Mouse (Mus musculus) bone marrow, adult 2 months (tissue): ENCODE results near the gene Ramac. TPM values are rescaled to one million over a fixed set of nuclear protein-coding genes. Genes with fewer than 3 reads are reported as not detected.

Experiments used
- H3K27ac ChIP-seq: fragments of 200-500 bp; 2 replicates; pipeline ENCODE4 v1.5.1; 2012; ENCODE audit warnings: low read depth, mild to moderate bottlenecking, control low read depth, inconsistent platforms, low read length; ENCODE audit not compliant: control insufficient read depth, poor library complexity, insufficient read depth
- H3K4me1 ChIP-seq: fragments of 200-500 bp; 2 replicates; pipeline ENCODE4 v1.6.1; 2011; ENCODE audit warnings: low read length; ENCODE audit not compliant: control insufficient read depth, insufficient read depth
- H3K4me3 ChIP-seq: fragments of 200-500 bp; replicated peaks from 2 replicates; pipeline ENCODE3; 2011; ENCODE audit warnings: mild to moderate bottlenecking, low read depth, low read length, control low read depth; ENCODE audit not compliant: control insufficient read depth
- CTCF ChIP-seq: fragments of 200-500 bp; IDR thresholded peaks from 2 replicates; pipeline ENCODE4 v1.5.1; 2011; ENCODE audit warnings: low read length, control low read depth; ENCODE audit not compliant: control insufficient read depth, insufficient read depth
- POLR2A ChIP-seq: fragments of 200-500 bp; IDR thresholded peaks from 2 replicates; pipeline ENCODE4 v1.6.1; 2011; ENCODE audit warnings: low read depth, mild to moderate bottlenecking, control low read depth, low read length, borderline replicate concordance; ENCODE audit not compliant: control insufficient read depth
- WGBS: fragments of 180-500 bp; shearing (Covaris S2); methylation state at CpG from one replicate; pipeline ENCODE4 v1.1.7; 2018; 5-methylcytosine and 5-hydroxymethylcytosine counted together
- polyA plus RNA-seq: library from polyadenylated mRNA; stranded (reverse); fragments of >200 nt; gene quantifications from 2 replicates; pipeline ENCODE4 v1.2.4, GENCODE M21; 2011; ENCODE audit warnings: low replicate concordance; ENCODE audit not compliant: missing spikeins, insufficient read depth, insufficient read length

The Ramac gene
- polyA plus RNA-seq, 1 experiment, result 20.9 TPM

DNA sequence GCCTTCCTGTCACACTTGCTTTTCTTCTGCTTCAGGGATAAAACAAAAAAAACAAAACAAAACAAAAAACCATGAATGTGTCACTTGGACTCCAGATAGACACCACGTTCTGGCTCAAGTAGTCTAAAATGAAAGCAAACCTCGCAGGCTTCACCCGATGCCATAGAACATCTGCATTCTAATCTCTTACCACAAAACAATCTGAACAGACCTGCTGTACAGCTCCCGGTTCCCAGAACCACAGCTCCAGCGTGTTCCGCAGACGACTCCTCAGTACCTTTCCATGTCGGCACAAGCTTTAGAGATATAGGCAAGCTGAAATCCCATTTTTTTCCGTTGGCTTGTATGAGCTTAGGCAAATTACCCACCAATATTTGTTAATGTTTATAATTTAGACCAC, 32.9 kb upstream of the Ramac start:
- TF ChIP-seq POLR2A, result no peak
- no peak for TF ChIP-seq CTCF
- Histone ChIP-seq H3K4me1 (no peaks in the 10 kb centered on the region), H3K4me3 (no peak overlapping the region), H3K27ac (no peak overlapping the region)
- 36% methylated on average over 9 of the region's 9 CpGs for WGBS

DNA sequence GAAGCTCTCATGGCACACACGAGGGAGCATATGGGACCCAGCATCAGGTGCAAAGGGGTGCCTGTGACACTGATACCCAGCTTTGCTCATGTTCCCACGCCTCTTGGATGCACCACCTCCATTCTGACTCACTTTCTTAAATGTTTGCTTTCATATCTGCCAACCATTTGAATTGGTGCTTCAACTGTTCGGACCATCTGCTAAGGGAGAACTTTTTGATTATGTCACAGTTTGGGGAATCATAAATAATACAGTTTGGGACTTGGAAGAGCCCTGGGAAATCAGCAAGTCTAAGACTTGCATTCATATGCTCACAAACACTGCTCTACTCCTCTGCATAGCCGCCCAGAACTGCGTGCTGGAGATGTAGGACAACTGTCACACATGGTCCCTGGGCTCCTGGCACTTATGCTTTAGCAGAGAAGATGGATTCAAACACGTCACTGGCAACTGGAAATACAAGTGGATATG, 31.5 kb upstream of the Ramac start:
- H3K27ac ChIP-seq, result no peak overlapping the region
- no peaks in the 10 kb centered on the region for H3K4me1 ChIP-seq
- TF ChIP-seq POLR2A (no peak), CTCF (no peak)
- no peak overlapping the region for H3K4me3 ChIP-seq
- 68% methylated on average over 6 of the region's 6 CpGs for WGBS

DNA sequence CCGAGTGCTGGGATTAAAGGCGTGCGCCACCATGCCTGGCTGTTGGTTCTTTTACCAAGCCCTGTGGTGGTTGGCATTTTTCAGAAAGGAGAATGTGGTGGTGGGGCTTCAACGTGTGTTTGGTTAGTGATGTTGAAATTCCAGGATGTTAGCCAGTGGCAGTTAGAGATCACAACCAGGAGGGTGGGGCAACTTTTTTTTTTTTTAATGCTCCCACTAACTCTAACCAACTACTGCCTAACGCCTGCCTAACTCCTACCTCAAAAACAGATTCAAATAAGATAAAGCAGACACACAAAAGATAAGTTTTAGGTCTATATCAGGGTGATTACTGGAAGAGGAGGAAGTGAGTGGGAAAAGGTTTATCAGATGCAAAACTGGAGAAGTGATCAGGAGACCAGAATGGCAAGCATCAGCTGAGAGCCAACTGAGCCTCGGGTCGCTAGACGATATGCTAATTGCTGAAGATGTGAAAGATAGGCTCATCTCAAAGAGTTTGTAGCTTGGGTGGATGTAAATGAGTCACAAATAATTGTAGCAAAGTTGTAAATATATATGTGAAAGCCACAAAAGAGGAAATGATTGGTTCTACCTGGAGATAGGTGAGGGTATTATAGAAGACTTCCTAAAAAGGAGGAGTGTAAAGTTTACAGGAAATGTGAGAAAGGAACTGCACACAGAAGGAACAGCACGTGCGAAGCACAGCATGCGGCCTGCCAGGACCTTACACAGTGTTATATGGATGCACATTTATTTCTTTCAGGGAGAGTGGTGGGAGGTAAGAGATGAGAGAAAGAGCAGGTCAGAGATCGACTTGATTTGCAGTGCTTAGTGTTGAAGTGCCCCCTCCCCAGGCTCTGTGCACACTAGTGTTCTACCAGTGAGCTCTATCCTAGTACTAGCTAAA, 30.3 kb upstream of the Ramac start:
- Histone ChIP-seq H3K27ac (no peak overlapping the region), H3K4me3 (no peak overlapping the region), H3K4me1 (no peaks in the 10 kb centered on the region)
- 40% methylated on average over 12 of the region's 12 CpGs for WGBS
- no peak for TF ChIP-seq POLR2A
- no peak for TF ChIP-seq CTCF

DNA sequence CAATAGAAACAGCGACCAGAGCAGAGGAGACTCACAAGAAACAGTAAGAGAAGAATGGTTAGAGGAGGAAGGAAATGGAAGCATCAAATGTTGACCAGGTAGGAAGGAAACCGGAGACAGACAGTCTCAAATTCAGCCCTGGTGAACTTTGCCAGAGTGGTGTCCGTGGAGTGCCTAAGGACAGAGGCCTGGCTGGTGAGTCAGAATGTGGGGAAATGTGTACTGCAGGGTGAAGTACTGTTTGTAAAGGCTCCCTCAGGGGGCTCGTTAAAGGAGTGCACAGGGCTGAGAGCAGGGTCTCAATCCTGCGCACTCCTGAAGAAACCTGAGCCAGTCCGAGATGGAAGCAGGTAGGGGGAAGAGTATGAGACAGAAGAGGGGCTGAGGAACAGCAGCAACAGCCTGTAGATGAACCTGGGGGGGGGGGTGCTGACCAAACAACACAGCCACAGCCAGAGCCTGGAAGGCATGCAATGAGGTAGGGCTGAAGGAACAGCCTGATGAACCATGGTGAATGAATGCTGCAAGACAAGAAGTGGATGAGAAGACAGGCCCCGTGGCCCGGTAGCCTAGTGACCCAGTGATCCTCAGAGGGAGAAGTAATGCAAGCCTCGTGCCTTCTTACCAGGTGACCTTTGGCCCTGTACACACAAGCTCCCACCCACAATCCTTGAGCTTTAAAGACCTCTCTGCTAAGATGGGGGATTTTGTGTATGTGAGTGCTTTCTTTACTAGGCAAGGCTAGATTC, 27.3 kb upstream of the Ramac start:
- WGBS, result 66% methylated on average over 9 of the region's 9 CpGs
- TF ChIP-seq POLR2A (no peak), CTCF (no peak)
- H3K4me1 ChIP-seq, result no peaks in the 10 kb centered on the region; the same call in 1 of the 2 replicates
- H3K4me3 ChIP-seq, result no peak overlapping the region
- no peak overlapping the region for H3K27ac ChIP-seq

DNA sequence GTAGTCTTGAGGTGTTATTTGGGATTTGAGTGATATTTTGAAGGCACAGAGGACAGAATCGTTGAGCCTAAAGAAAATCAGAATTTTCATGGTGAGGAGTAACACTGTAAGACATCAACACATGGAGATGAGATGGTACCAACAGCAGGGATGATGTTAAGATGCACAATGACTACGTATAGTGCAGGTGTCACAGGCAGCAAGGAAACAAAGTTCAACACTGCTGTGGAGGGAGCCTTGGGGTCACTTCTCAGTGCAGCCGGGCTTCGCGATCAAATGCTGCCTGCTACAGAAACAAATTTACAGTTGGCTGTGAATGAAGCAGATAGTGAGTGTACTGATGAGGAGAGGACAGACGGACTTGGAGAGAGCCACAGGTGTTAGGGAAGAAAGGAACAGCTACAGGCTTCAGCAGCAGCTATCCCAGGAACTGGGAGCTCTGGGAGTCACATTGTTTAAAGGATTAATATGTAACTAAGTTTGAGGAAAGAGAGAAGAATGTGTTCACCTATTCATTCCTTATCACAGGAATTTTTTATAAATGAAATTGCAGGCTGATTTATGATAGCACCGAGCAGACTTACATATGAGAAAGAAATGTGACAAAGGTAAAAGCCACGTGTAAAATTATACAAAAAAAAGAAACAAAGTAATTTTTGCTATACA, 23.9 kb upstream of the Ramac start:
- 72% methylated on average over 8 of the region's 8 CpGs for WGBS
- H3K27ac ChIP-seq, result no peak overlapping the region
- H3K4me1 ChIP-seq, result no peaks in the 10 kb centered on the region; the same call in 1 of the 2 replicates
- TF ChIP-seq CTCF, result no peak
- TF ChIP-seq POLR2A, result no peak
- no peak overlapping the region for H3K4me3 ChIP-seq

DNA sequence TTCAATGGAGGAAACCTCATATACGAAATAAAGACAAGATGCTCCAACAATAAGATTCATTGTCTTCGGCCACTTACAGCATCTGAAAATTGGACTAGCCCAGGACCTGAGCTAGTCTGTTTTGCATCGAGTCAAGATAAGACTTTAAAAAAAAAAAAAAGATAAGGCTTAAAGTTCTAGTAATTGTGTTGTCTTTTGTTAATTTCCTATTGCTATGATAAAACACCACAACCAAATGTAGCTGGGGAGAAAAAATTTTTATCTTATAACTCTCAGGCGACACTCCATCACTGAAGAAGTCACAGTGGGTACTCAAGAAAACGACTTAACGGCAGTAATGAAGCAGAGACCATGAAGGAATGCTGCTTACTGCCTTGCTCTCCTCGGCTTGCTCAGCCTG, 22.7 kb upstream of the Ramac start:
- WGBS, result 79% methylated on average over 7 of the region's 7 CpGs
- Histone ChIP-seq H3K4me3 (no peak overlapping the region), H3K4me1 (no peaks in the 10 kb centered on the region; the same call in 1 of the 2 replicates), H3K27ac (no peak overlapping the region)
- no peak for TF ChIP-seq POLR2A
- TF ChIP-seq CTCF, result no peak

DNA sequence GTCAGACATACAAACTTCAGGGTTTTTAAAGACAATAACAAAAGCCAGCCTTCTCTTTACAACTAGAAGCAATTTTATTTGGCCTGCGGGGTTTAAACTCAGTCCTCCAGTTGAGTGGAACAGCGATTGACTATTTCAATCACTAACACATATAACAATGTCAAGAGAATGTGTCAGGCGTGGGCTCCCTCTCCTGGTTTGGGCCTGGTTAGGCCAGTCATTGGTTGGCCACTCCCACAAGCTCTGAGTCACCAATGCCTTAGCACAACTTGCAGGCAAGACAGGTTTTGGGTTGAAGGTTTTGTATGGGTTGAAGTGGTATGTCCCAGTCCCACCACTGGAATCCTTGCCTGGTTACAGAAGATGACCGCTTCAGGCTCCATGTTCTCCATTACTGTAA, 18.6 kb upstream of the Ramac start:
- WGBS, result 54% methylated on average over 4 of the region's 4 CpGs

More for the DNA sequence above, 18.6 kb upstream of the Ramac start:
- H3K4me3 ChIP-seq, result no peak overlapping the region
- TF ChIP-seq CTCF (no peak; the same call in 1 of the 2 replicates), POLR2A (no peak)
- no peak overlapping the region for H3K27ac ChIP-seq
- H3K4me1 ChIP-seq, result no peaks in the 10 kb centered on the region; the same call in 1 of the 2 replicates
